Mouse (Mus musculus) ES-Bruce4 (cell line): ENCODE results near the gene Foxp1. TPM values are rescaled to one million over a fixed set of nuclear protein-coding genes. Genes with fewer than 3 reads are reported as not detected.

Experiments used
- H3K27ac ChIP-seq: 2 replicates; pipeline ENCODE4 v1.5.1; 2012; ENCODE audit warnings: low read length, inconsistent platforms; ENCODE audit not compliant: insufficient read depth
- H3K27me3 ChIP-seq: 2 replicates; pipeline ENCODE4 v1.6.1; 2012; ENCODE audit warnings: mild to moderate bottlenecking, low read length, inconsistent platforms; ENCODE audit not compliant: control insufficient read depth, poor library complexity, insufficient read depth, severe bottlenecking
- H3K36me3 ChIP-seq: 2 replicates; pipeline ENCODE4 v1.6.1; 2012; ENCODE audit warnings: inconsistent platforms, mild to moderate bottlenecking, low read length, moderate library complexity; ENCODE audit not compliant: control insufficient read depth, poor library complexity, insufficient read depth, severe bottlenecking
- H3K4me1 ChIP-seq: one replicate; pipeline ENCODE4 v1.8.1; 2011; ENCODE audit warnings: low read length; ENCODE audit not compliant: control insufficient read depth, insufficient read depth
- H3K4me3 ChIP-seq: 2 replicates; pipeline ENCODE4 v1.5.1; 2011; ENCODE audit warnings: low read depth, mild to moderate bottlenecking, low read length
- H3K9ac ChIP-seq: 2 replicates; pipeline ENCODE4 v1.6.1; 2012; ENCODE audit warnings: low read depth, mild to moderate bottlenecking, inconsistent platforms; ENCODE audit not compliant: poor library complexity, severe bottlenecking
- H3K9me3 ChIP-seq: replicated peaks from 2 replicates; pipeline ENCODE4 v1.6.1; 2012; ENCODE audit warnings: mild to moderate bottlenecking, low read length, inconsistent platforms; ENCODE audit not compliant: control insufficient read depth, poor library complexity, insufficient read depth, severe bottlenecking
- CTCF ChIP-seq: IDR thresholded peaks from one replicate; pipeline ENCODE4 v1.8.1; 2011; ENCODE audit warnings: low read depth, low read length
- EP300 ChIP-seq: IDR thresholded peaks from 2 replicates; pipeline ENCODE4 v1.6.1; 2011; ENCODE audit warnings: low read depth, low read length; ENCODE audit not compliant: insufficient read depth
- POLR2A ChIP-seq: IDR thresholded peaks from one replicate; pipeline ENCODE4 v1.8.1; 2011; ENCODE audit warnings: low read length; ENCODE audit not compliant: insufficient read depth
- polyA plus RNA-seq: library from polyadenylated mRNA; stranded (reverse); fragments of >200 nt; gene quantifications from 2 replicates; pipeline ENCODE4 v1.2.4, GENCODE M21; 2011; ENCODE audit warnings: low read depth; ENCODE audit not compliant: missing spikeins, insufficient read depth, insufficient read length

Gene Foxp1
- polyA plus RNA-seq, 1 experiment, result 33.5 TPM

GRCm38 (mm10) chr6:99097191-99097590 lies 425.3 kb downstream of the Foxp1 start:
- H3K27ac ChIP-seq, result no peak overlapping the region
- TF ChIP-seq EP300 (no peak), CTCF (no peak), POLR2A (no peak)
- no peaks in the 10 kb centered on the region for H3K4me1 ChIP-seq

GRCm38 (mm10) chr6:99096776-99097166 lies 425.8 kb downstream of the Foxp1 start:
- no peak for TF ChIP-seq EP300
- no peak for TF ChIP-seq POLR2A
- no peak for TF ChIP-seq CTCF
- H3K9ac ChIP-seq, result no peak overlapping the region
- no peaks in the 10 kb centered on the region for H3K9me3 ChIP-seq
- no peak overlapping the region for H3K4me3 ChIP-seq
- no peaks in the 10 kb centered on the region for H3K4me1 ChIP-seq
- H3K27ac ChIP-seq, result no peak overlapping the region
- H3K36me3 ChIP-seq, result no peaks in the 10 kb centered on the region
- H3K27me3 ChIP-seq, result no peaks in the 10 kb centered on the region

More at GRCm38 (mm10) chr6:99097191-99097590, 425.3 kb downstream of the Foxp1 start:
- Histone ChIP-seq H3K27me3 (no peaks in the 10 kb centered on the region), H3K36me3 (no peaks in the 10 kb centered on the region), H3K9me3 (no peaks in the 10 kb centered on the region), H3K9ac (no peak overlapping the region), H3K4me3 (no peak overlapping the region)

- no peak overlapping the region for H3K4me3 ChIP-seq
- H3K4me1 ChIP-seq, result no peaks in the 10 kb centered on the region
- no peak overlapping the region for H3K9ac ChIP-seq
- H3K27me3 ChIP-seq, result no peaks in the 10 kb centered on the region
- no peaks in the 10 kb centered on the region for H3K9me3 ChIP-seq
- TF ChIP-seq POLR2A (no peak), CTCF (no peak), EP300 (no peak)
- no peaks in the 10 kb centered on the region for H3K36me3 ChIP-seq
- no peak overlapping the region for H3K27ac ChIP-seq
Measured at GRCm38 (mm10) chr6:99096105-99096775, 426.3 kb downstream of the Foxp1 start.

- H3K9me3 ChIP-seq, result no peaks in the 10 kb centered on the region
- H3K27ac ChIP-seq, result no peak overlapping the region
- H3K9ac ChIP-seq, result no peak overlapping the region
- no peaks in the 10 kb centered on the region for H3K27me3 ChIP-seq
- TF ChIP-seq POLR2A, result no peak
- H3K4me1 ChIP-seq, result no peaks in the 10 kb centered on the region
- no peaks in the 10 kb centered on the region for H3K36me3 ChIP-seq
- 0 out of 2 replicates have a peak overlapping the region, but pooled peaks have one; percentile 20 for H3K4me3 ChIP-seq
Measured at GRCm38 (mm10) chr6:99095185-99096104, 427.1 kb downstream of the Foxp1 start.

GRCm38 (mm10) chr6:99094339-99094989 lies 428.1 kb downstream of the Foxp1 start:
- H3K4me3 ChIP-seq, result no peak overlapping the region
- H3K9me3 ChIP-seq, result no peaks in the 10 kb centered on the region
- no peaks in the 10 kb centered on the region for H3K27me3 ChIP-seq
- H3K36me3 ChIP-seq, result no peaks in the 10 kb centered on the region
- TF ChIP-seq CTCF (no peak), POLR2A (no peak), EP300 (no peak)
- H3K4me1 ChIP-seq, result no peaks in the 10 kb centered on the region
- H3K9ac ChIP-seq, result no peak overlapping the region
- H3K27ac ChIP-seq, result no peak overlapping the region
